Mouse (Mus musculus): ENCODE data around the gene Gtsf2. TPM values are rescaled to one million over a fixed set of nuclear protein-coding genes. Genes with fewer than 3 reads are reported as not detected.
"Not testable (repeated sequence)": the region's sequence is repeated elsewhere in the genome, so short reads cannot be mapped to it uniquely, and the experiment has no call there.

Gtsf2 gene
- polyA plus RNA-seq, 1 experiment from 2014 or later, result not detected

- Histone ChIP-seq H3K4me3 (replicated peaks) (no peak overlapping the region), H3K4me2 (replicated peaks) (no peak overlapping the region), H3K36me3 (no peaks in the 10 kb centered on the region), H3K9me3 (no peaks in the 10 kb centered on the region), H3K9ac (no peak overlapping the region), H3K4me1 (replicated peaks) (no peaks in the 10 kb centered on the region), H3K27me3 (replicated peaks) (no peaks in the 10 kb centered on the region), H3K27ac (no peak overlapping the region)
- 78% methylated on average over 7 of the region's 7 CpGs for WGBS
- ATAC-seq, result no peak
These were observed 23.4 kb upstream of the Gtsf2 start for GRCm38 (mm10) chr15:103471488-103472194.

GRCm38 (mm10) chr15:103462539-103463261, 14.4 kb upstream of the Gtsf2 start:
- no peaks in the 10 kb centered on the region for H3K9me3 ChIP-seq
- no peak overlapping the region for H3K27ac ChIP-seq
- no peaks in the 10 kb centered on the region for H3K36me3 ChIP-seq
- no peak for ATAC-seq
- no peak overlapping the region for H3K9ac ChIP-seq
- no peaks in the 10 kb centered on the region for H3K27me3 ChIP-seq (replicated peaks)
- no peak overlapping the region for H3K4me2 ChIP-seq (replicated peaks)
- H3K4me3 ChIP-seq (replicated peaks), result no peak overlapping the region
- 62% methylated on average over 7 of the region's 7 CpGs for WGBS
- H3K4me1 ChIP-seq (replicated peaks), result 0 out of 2 replicates have a peak, but pooled peaks cover 2% of the 10 kb centered on the region

- ATAC-seq, result no peak
- Histone ChIP-seq H3K9me3 (no peaks in the 10 kb centered on the region), H3K4me3 (replicated peaks) (no peak overlapping the region), H3K4me2 (replicated peaks) (no peak overlapping the region), H3K27ac (no peak overlapping the region), H3K9ac (no peak overlapping the region), H3K4me1 (replicated peaks) (no peaks in the 10 kb centered on the region), H3K27me3 (replicated peaks) (no peaks in the 10 kb centered on the region), H3K36me3 (no peaks in the 10 kb centered on the region)
- 76% methylated on average over 6 of the region's 6 CpGs for WGBS
These were observed 6.2 kb upstream of the Gtsf2 start for GRCm38 (mm10) chr15:103454449-103454848.

- 82% methylated on average over 13 of the region's 13 CpGs for WGBS
- Histone ChIP-seq H3K4me1 (replicated peaks) (no peaks in the 10 kb centered on the region), H3K4me3 (replicated peaks) (no peak within 1 kb of the TSS), H3K27ac (no peak within 1 kb of the TSS), H3K36me3 (no peaks in the 10 kb centered on the region), H3K4me2 (replicated peaks) (no peak within 1 kb of the TSS), H3K9ac (no peak within 1 kb of the TSS), H3K9me3 (no peaks in the 10 kb centered on the region), H3K27me3 (replicated peaks) (no peaks in the 10 kb centered on the region)
- ATAC-seq, result no peak
These were observed 5.4 kb upstream of the Gtsf2 start, which contains the start of gene Nckap1l for GRCm38 (mm10) chr15:103453551-103454218. Gene Nckap1l (plus strand): TSS chr15:103453794.

GRCm38 (mm10) chr15:103445966-103446365, 2.3 kb downstream of the Gtsf2 start:
- not testable (repeated sequence) for H3K36me3 ChIP-seq; H3K4me2 ChIP-seq (replicated peaks); H3K4me3 ChIP-seq (replicated peaks); ATAC-seq; H3K27ac ChIP-seq; H3K9me3 ChIP-seq; H3K9ac ChIP-seq; H3K27me3 ChIP-seq (replicated peaks); H3K4me1 ChIP-seq (replicated peaks)
- 80% methylated on average over 4 of the region's 4 CpGs for WGBS

- 88% methylated on average over 16 of the region's 16 CpGs for WGBS
- Histone ChIP-seq H3K9ac (no peak within 1 kb of the TSS), H3K4me2 (replicated peaks) (no peak within 1 kb of the TSS), H3K4me1 (replicated peaks) (no peaks in the 10 kb centered on the region), H3K9me3 (no peaks in the 10 kb centered on the region), H3K4me3 (replicated peaks) (no peak within 1 kb of the TSS), H3K27me3 (replicated peaks) (no peaks in the 10 kb centered on the region), H3K36me3 (no peaks in the 10 kb centered on the region), H3K27ac (no peak within 1 kb of the TSS)
- no peak for ATAC-seq
These were observed 18.0 kb downstream of the Gtsf2 start, which contains the start of gene Gtsf1 for GRCm38 (mm10) chr15:103430241-103430640. Gene Gtsf1 (minus strand): TSS chr15:103430470.

GRCm38 (mm10) chr15:103427017-103427416, 21.3 kb downstream of the Gtsf2 start:
- no peak overlapping the region for H3K9ac ChIP-seq
- H3K36me3 ChIP-seq, result no peaks in the 10 kb centered on the region

GRCm38 (mm10) chr15:103405586-103405985, 42.7 kb downstream of the Gtsf2 start:
- not testable (repeated sequence) for H3K36me3 ChIP-seq; H3K4me3 ChIP-seq (replicated peaks); H3K27ac ChIP-seq; ATAC-seq; H3K9ac ChIP-seq; H3K27me3 ChIP-seq (replicated peaks); H3K4me1 ChIP-seq (replicated peaks); H3K4me2 ChIP-seq (replicated peaks); H3K9me3 ChIP-seq
- 82% methylated on average over 3 of the region's 3 CpGs for WGBS

More at GRCm38 (mm10) chr15:103427017-103427416, 21.3 kb downstream of the Gtsf2 start:
- no peak overlapping the region for H3K27ac ChIP-seq
- no peak overlapping the region for H3K4me2 ChIP-seq (replicated peaks)
- no peak overlapping the region for H3K4me3 ChIP-seq (replicated peaks)
- H3K4me1 ChIP-seq (replicated peaks), result no peaks in the 10 kb centered on the region
- H3K27me3 ChIP-seq (replicated peaks), result no peaks in the 10 kb centered on the region
- 36% methylated on average over 2 of the region's 2 CpGs for WGBS
- ATAC-seq, result no peak
- no peaks in the 10 kb centered on the region for H3K9me3 ChIP-seq

GRCm38 (mm10) chr15:103401361-103401760, 46.9 kb downstream of the Gtsf2 start:
- WGBS, result 92% methylated on average over 5 of the region's 5 CpGs
- H3K27ac ChIP-seq, result no peak overlapping the region
- H3K4me2 ChIP-seq (replicated peaks), result no peak overlapping the region
- H3K36me3 ChIP-seq, result no peaks in the 10 kb centered on the region
- H3K4me1 ChIP-seq (replicated peaks), result no peaks in the 10 kb centered on the region
- no peaks in the 10 kb centered on the region for H3K27me3 ChIP-seq (replicated peaks)
- no peak overlapping the region for H3K4me3 ChIP-seq (replicated peaks)
- no peak for ATAC-seq
- no peak overlapping the region for H3K9ac ChIP-seq
- no peaks in the 10 kb centered on the region for H3K9me3 ChIP-seq

- H3K27me3 ChIP-seq (replicated peaks), result no peaks in the 10 kb centered on the region
These were observed 54.7 kb downstream of the Gtsf2 start for GRCm38 (mm10) chr15:103393577-103393976.

More at GRCm38 (mm10) chr15:103393577-103393976, 54.7 kb downstream of the Gtsf2 start:
- H3K4me3 ChIP-seq (replicated peaks), result no peak overlapping the region
- ATAC-seq, result no peak
- no peak overlapping the region for H3K27ac ChIP-seq
- no peaks in the 10 kb centered on the region for H3K9me3 ChIP-seq
- H3K36me3 ChIP-seq, result no peaks in the 10 kb centered on the region
- H3K4me2 ChIP-seq (replicated peaks), result no peak overlapping the region
- H3K4me1 ChIP-seq (replicated peaks), result no peaks in the 10 kb centered on the region
- no peak overlapping the region for H3K9ac ChIP-seq
